In genomic region chrX:159831176-159831575, GRCm38 (mm10) we compare ENCODE assay signal across 28 mouse cellular contexts.
"Had no signal": no experiment of that assay in that cellular context is flagged by ENCODE, and none has a peak within 500 bp of the region (broad histone marks: within the 10 kb centered on the region; RNA-seq: fewer than 3 reads in every experiment).

No protein-coding gene starts in this region.

- H3K4me1 ChIP-seq: heart, embryonic 13.5 days; kidney, embryonic 15.5 days; liver, embryonic 13.5 days; liver, embryonic 15.5 days had no signal

- H3K9me3 ChIP-seq: heart, embryonic 13.5 days; heart, embryonic 15.5 days; hindbrain, embryonic 13.5 days; hindbrain, embryonic 15.5 days; kidney, embryonic 15.5 days; liver, embryonic 13.5 days; liver, embryonic 15.5 days had no signal

- ATAC-seq: hindbrain, postnatal 0 days; intestine, embryonic 16.5 days; liver, postnatal 0 days had no signal

- H3K4me2 ChIP-seq: heart, embryonic 11.5 days; heart, embryonic 13.5 days; heart, embryonic 15.5 days; hindbrain, embryonic 13.5 days; hindbrain, embryonic 15.5 days; kidney, embryonic 15.5 days; liver, embryonic 11.5 days; liver, embryonic 13.5 days; liver, embryonic 15.5 days had no signal

- H3K27me3 ChIP-seq: heart, embryonic 13.5 days; heart, embryonic 15.5 days; liver, embryonic 13.5 days; liver, embryonic 15.5 days had no signal

- H3K4me3 ChIP-seq: heart, adult 2 months; heart, embryonic 13.5 days; heart, embryonic 15.5 days; hindbrain, embryonic 13.5 days; hindbrain, embryonic 15.5 days; kidney, embryonic 15.5 days; layer of hippocampus, adult 2 months; left cerebral cortex, adult 2 months; liver, embryonic 13.5 days; liver, embryonic 15.5 days had no signal

- H3K9ac ChIP-seq: heart, embryonic 13.5 days; heart, embryonic 15.5 days; hindbrain, embryonic 13.5 days; hindbrain, embryonic 15.5 days; kidney, embryonic 15.5 days; liver, embryonic 13.5 days; liver, embryonic 15.5 days; liver, postnatal 0 days had no signal

- H3K36me3 ChIP-seq: heart, embryonic 13.5 days; heart, embryonic 15.5 days; hindbrain, embryonic 13.5 days; hindbrain, embryonic 15.5 days; kidney, embryonic 15.5 days; liver, embryonic 13.5 days; liver, embryonic 15.5 days had no signal

- DNase-seq: gastrocnemius, postnatal 14 days; gastrocnemius, postnatal 36 days; heart, adult 11 months; heart, adult 2 months; heart, postnatal 14 days; heart, postnatal 36 days; kidney, adult 11 months; kidney, adult 2 months; kidney, adult 9 months; kidney, postnatal 14 days; kidney, postnatal 4 days; left cerebral cortex, postnatal 4 days; liver; liver, embryonic 13.5 days; liver, postnatal 0 days had no signal

- H3K27ac ChIP-seq: heart, adult 2 months; heart, embryonic 13.5 days; heart, embryonic 15.5 days; hindbrain, embryonic 13.5 days; hindbrain, embryonic 15.5 days; hindbrain, postnatal 0 days; kidney, embryonic 15.5 days; kidney, postnatal 0 days; layer of hippocampus, adult 2 months; left cerebral cortex, adult 2 months; liver, embryonic 13.5 days; liver, embryonic 15.5 days had no signal
